Mouse (Mus musculus) stomach, embryonic 16.5 days (tissue): ENCODE data around the gene Tns4. TPM values are rescaled to one million over a fixed set of nuclear protein-coding genes. Genes with fewer than 3 reads are reported as not detected.
A peak's percentile ranks its signal among the peaks of the same experiment; 100 is the strongest.

Source experiments
- ATAC-seq: fragments of 200-750 bp; cut with Nextera tagmentation; 2 replicates; pipeline ENCODE4 v1.8.0; 2017; ENCODE audit warnings: moderate number of reproducible peaks, moderate TSS enrichment; ENCODE audit not compliant: insufficient read depth, low FRiP score
- H3K27ac ChIP-seq: fragments of 300-500 bp; sonication (generic); 2 replicates; pipeline ENCODE4 v1.5.1; 2014; ENCODE audit warnings: low read length
- H3K27me3 ChIP-seq: fragments of 300-500 bp; sonication (generic); 2 replicates; pipeline ENCODE4 v1.6.1; 2014; ENCODE audit warnings: low read length, control low read depth, mixed read lengths; ENCODE audit not compliant: control insufficient read depth, insufficient read depth
- H3K36me3 ChIP-seq: fragments of 300-500 bp; sonication (generic); 2 replicates; pipeline ENCODE4 v1.6.1; 2014; ENCODE audit warnings: low read length; ENCODE audit not compliant: control insufficient read depth, insufficient read depth
- H3K4me1 ChIP-seq: fragments of 300-500 bp; sonication (generic); 2 replicates; pipeline ENCODE4 v1.6.1; 2014; ENCODE audit warnings: low read length, control low read depth, mixed read lengths; ENCODE audit not compliant: control insufficient read depth, insufficient read depth
- H3K4me2 ChIP-seq: fragments of 300-500 bp; sonication (generic); 2 replicates; pipeline ENCODE4 v1.6.1; 2014; ENCODE audit warnings: low read depth, low read length, mixed read lengths
- H3K4me3 ChIP-seq: fragments of 300-500 bp; sonication (generic); replicated peaks from 2 replicates; pipeline ENCODE4 v1.5.1; 2014; ENCODE audit warnings: mild to moderate bottlenecking, low read length
- H3K9ac ChIP-seq: fragments of 300-500 bp; sonication (generic); 2 replicates; pipeline ENCODE4 v1.6.1; 2014; ENCODE audit warnings: low read length
- H3K9me3 ChIP-seq: fragments of 300-500 bp; sonication (generic); replicated peaks from 2 replicates; pipeline ENCODE4 v1.6.1; 2016; ENCODE audit warnings: low read length, control low read depth; ENCODE audit not compliant: control insufficient read depth
- WGBS: fragments of 180-500 bp; shearing (Covaris S2); extraction: QIAGEN DNeasy Blood & Tissue Kit; methylation state at CpG from one replicate; pipeline ENCODE4 v1.1.7; 2014; 5-methylcytosine and 5-hydroxymethylcytosine counted together
- polyA plus RNA-seq: library from polyadenylated mRNA; unstranded; fragments of >200 nt; fragmentation: Nextera tagmentation; extraction: Ambion mirVana; gene quantifications from 2 replicates; pipeline ENCODE4 v1.2.1, GENCODE M21; 2015

Gene Tns4
- polyA plus RNA-seq, 1 experiment from 2014 or later: 1.8 TPM

DNA sequence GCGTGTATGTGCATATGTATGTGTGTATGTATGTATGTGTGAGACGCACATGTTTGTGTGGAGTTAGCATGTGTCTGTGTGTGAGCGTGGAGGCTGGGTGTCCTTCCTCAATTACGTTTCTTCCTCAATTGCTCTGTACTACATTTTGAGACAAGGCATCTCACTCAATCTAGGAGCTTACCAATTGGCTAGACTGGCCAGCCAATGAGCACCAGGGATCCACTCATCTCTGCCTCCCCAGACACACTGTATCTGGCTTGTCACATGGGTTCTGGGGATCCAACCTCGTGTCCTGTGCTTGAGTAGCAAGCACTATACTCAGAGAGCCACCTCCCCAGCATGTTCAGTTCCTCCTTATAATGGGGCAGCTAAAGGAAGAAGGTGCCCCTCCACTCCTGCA is 20.7 kb downstream of the Tns4 start:
- Histone ChIP-seq H3K4me1 (peaks cover 16% of the 10 kb centered on the region), H3K36me3 (no peaks in the 10 kb centered on the region), H3K4me3 (no peak overlapping the region), H3K9me3 (no peaks in the 10 kb centered on the region), H3K4me2 (no peak overlapping the region), H3K9ac (no peak overlapping the region), H3K27me3 (no peaks in the 10 kb centered on the region), H3K27ac (no peak overlapping the region)
- no peak for ATAC-seq
- WGBS: 77% methylated on average over 5 of the region's 5 CpGs

DNA sequence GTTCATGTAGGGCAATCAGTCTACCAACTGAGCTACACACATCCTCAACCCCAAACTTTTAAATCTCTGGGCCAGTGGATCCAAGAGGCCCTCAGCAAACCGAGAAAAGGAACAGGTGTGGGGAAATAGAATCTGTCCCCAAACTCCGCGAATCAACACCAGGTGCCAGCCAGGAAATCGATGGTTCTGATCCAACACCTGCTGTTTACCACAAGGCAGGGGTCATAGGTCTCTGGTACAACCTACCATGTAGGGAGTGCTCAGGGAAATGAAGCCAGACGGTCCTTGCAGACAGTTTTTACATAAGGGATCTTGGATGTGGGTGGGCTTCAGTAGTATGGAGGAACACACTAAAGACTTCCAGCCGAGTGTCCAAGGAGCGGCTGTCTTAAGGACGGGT is 21.5 kb downstream of the Tns4 start:
- ATAC-seq: no peak
- no peak overlapping the region for H3K4me3 ChIP-seq
- peaks cover 16% of the 10 kb centered on the region for H3K4me1 ChIP-seq
- 89% methylated on average over 8 of the region's 8 CpGs for WGBS
- no peaks in the 10 kb centered on the region for H3K9me3 ChIP-seq
- H3K4me2 ChIP-seq: no peak overlapping the region
- H3K36me3 ChIP-seq: no peaks in the 10 kb centered on the region
- no peak overlapping the region for H3K9ac ChIP-seq
- no peak overlapping the region for H3K27ac ChIP-seq
- no peaks in the 10 kb centered on the region for H3K27me3 ChIP-seq

DNA sequence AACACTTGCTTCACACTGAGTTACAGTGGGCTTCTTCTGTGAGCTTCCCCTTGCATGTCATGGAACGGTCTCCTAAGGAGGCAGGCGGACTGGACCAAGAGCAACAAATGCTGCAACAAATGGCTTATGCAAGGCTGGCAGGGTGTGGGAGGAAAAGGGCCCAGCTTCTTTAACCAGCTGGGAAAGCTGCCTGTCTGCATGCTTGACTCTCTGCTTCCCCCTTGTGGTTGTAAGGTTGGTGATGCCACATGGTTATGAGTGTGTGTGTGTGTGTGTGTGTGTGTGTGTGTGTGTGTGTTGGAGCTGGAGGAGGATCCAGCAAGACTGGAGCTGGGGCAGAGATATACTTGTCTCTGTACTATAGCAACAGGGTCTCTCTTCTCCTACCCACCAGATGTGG is 23.1 kb downstream of the Tns4 start:
- H3K27ac ChIP-seq: peak overlapping the region; percentile 39

DNA sequence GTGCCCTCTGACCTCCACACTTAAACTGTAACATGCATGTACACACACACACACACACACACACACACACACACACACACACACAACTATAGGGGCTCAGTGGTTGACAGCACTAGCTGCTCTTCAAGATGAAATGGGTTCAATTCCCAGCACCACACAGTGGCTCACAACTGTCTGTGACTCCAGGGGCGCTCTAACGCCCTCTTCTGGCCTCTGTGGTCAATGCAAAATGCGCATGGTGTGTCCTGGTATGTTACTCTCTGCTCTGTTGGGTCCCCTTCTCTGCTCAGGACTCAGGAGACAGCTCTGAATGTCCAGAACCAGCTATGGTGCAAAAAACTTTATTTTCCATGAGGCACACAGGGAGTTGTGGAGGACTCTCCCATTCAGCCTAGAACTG is 23.8 kb downstream of the Tns4 start:
- no peak overlapping the region for H3K4me3 ChIP-seq
- no peaks in the 10 kb centered on the region for H3K36me3 ChIP-seq
- H3K4me2 ChIP-seq: no peak overlapping the region
- no peaks in the 10 kb centered on the region for H3K27me3 ChIP-seq
- 73% methylated on average over 3 of the region's 3 CpGs for WGBS
- peak overlapping the region; percentile 39; the same call in 1 of the 2 replicates for H3K27ac ChIP-seq
- ATAC-seq: no peak
- H3K9me3 ChIP-seq: no peaks in the 10 kb centered on the region
- peaks cover 7% of the 10 kb centered on the region for H3K4me1 ChIP-seq
- no peak overlapping the region for H3K9ac ChIP-seq

More for the DNA sequence above, 23.1 kb downstream of the Tns4 start:
- 15% methylated on average over 2 of the region's 2 CpGs for WGBS
- no peaks in the 10 kb centered on the region for H3K27me3 ChIP-seq
- H3K36me3 ChIP-seq: no peaks in the 10 kb centered on the region
- H3K9ac ChIP-seq: no peak overlapping the region
- no peak overlapping the region for H3K4me3 ChIP-seq
- H3K9me3 ChIP-seq: no peaks in the 10 kb centered on the region
- H3K4me1 ChIP-seq: peaks cover 5% of the 10 kb centered on the region
- peak; percentile 59 for ATAC-seq
- H3K4me2 ChIP-seq: no peak overlapping the region

DNA sequence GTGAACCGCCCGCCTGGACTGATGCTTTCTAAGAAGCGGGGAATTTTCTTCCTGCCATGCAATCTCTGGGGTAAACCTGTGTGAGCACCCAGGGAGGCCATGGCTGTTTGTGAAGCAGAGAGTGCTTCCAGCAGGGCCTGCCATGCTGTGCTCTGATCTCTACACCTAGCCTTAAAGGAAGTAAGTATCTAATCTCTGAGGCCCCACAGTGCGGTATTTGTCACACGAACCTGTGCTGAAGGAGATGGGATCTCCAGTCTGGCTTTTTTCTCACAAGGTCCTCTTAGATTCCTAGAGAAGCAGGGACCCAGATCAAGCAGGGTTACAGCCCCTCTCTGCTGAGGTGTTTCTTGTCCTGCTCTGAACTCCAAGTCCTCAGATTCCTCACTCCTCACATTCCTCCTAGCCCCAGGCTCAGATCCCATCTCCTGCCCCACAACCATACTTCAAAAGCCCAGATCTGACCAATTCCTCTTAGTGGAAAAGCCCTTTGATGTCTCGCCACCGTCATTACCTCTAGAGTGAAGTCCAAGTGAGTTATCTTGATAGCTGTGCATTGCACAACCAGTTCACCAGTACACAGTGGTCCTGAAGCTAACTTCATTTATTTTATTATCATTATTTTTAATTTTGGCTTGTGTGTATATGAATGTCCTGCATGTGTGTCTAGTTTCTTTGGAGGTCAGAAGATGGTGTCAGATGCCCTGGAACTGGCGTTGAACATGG is 25.5 kb downstream of the Tns4 start:
- no peaks in the 10 kb centered on the region for H3K27me3 ChIP-seq
- H3K9ac ChIP-seq: 0 out of 2 replicates have a peak overlapping the region, but pooled peaks have one; percentile 27
- no peaks in the 10 kb centered on the region for H3K36me3 ChIP-seq
- no peak overlapping the region for H3K27ac ChIP-seq
- 0 out of 2 replicates have a peak, but pooled peaks cover 4% of the 10 kb centered on the region for H3K9me3 ChIP-seq
- no peak for ATAC-seq
- no peak overlapping the region for H3K4me2 ChIP-seq
- peaks cover 10% of the 10 kb centered on the region for H3K4me1 ChIP-seq
- no peak overlapping the region for H3K4me3 ChIP-seq
- 52% methylated on average over 8 of the region's 8 CpGs for WGBS

DNA sequence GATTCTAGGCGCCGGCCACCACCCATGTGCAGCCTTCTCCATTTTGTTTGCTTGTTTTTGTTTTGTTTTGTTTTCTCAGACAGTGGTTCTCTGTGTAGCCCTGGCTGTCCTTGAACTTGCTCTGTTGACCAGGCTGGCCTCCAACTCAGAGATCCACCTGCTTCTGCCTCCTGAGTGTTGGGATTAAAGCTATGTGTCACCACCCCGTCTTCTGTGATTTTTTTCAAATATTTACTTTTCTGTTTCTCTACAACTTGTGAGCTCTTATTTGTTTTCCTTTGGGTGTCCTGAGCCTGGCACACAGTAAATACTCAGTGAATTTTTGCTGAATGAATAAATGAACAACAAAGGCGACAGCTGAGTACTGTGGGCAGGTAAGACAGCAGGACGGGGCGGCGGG is 26.4 kb downstream of the Tns4 start:
- no peak overlapping the region for H3K4me2 ChIP-seq
- 0 out of 2 replicates have a peak, but pooled peaks cover 4% of the 10 kb centered on the region for H3K9me3 ChIP-seq
- 78% methylated on average over 7 of the region's 7 CpGs for WGBS
- no peaks in the 10 kb centered on the region for H3K27me3 ChIP-seq
- no peak overlapping the region for H3K27ac ChIP-seq
- no peak overlapping the region for H3K9ac ChIP-seq
- H3K4me3 ChIP-seq: no peak overlapping the region
- H3K4me1 ChIP-seq: peaks cover 10% of the 10 kb centered on the region
- no peak for ATAC-seq
- H3K36me3 ChIP-seq: no peaks in the 10 kb centered on the region

DNA sequence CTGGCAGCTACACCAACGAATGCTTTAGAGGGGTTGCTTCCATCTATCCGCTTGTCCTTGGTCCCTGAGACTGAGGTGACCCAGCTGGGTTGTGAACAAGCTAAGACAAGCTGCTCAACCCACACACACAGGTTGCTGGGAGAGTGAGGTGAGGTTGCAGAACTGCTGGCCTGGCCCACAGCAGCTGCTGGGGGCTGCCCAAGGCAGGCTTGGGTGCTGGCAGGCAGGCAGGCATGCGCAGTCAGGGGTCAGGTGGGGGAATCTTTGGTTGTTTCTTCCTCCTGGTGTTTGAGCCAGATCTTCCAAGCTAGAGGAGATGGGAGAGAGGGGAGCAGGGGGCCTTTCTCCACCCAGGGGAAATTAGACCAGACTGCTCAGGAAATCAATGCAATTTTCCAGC is 28.7 kb downstream of the Tns4 start:
- Histone ChIP-seq H3K4me1 (peaks cover 7% of the 10 kb centered on the region; the same call in 1 of the 2 replicates), H3K27me3 (no peaks in the 10 kb centered on the region), H3K4me3 (no peak overlapping the region), H3K9ac (no peak overlapping the region), H3K36me3 (no peaks in the 10 kb centered on the region), H3K4me2 (no peak overlapping the region), H3K9me3 (0 out of 2 replicates have a peak, but pooled peaks cover 4% of the 10 kb centered on the region), H3K27ac (peak overlapping the region; percentile 60)
- 61% methylated on average over 3 of the region's 3 CpGs for WGBS
- no peak for ATAC-seq

DNA sequence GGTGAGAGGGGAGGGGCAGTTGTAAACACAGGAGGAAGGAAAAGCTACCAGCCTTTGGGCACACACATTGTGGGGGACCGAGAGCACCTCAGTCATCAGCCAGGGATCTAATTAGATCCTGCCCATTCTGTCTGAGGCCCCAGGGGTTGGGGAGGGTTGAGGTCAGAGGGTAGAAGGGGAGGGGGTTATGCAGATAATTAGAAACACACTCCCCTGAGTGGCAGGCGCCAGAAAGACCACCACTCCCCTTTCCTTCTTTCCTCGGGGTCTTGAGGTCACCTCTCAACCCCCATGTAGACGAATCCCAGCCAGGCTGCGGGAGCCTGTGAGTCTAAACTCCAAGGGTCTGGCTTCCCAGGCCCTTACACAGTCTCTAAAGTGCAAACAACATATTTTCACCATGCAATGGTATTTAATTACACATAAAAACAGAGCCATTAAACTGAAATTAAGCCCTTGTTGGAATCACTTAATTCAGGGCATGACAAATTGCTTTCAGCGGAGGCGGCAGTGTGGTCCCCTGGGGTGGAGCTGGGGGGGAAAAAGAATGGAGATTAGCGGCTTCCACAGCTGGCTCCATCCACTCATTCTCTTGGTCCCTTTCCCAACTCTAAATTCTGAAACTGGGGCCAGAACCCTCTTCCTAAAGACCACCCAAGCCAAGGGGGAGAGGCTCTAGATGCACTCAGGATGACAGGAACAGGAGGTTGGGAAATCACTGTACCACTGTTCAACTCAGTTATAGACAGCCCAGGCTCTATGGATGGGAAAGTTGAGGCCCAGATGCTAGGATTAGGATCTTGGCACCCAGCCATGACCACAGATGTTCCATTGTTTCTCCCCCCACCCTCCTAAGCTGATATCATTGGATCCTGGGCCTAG is 33.3 kb downstream of the Tns4 start:
- peak; percentile 75 for ATAC-seq
- no peak overlapping the region for H3K9ac ChIP-seq
- no peak overlapping the region for H3K4me3 ChIP-seq
- H3K4me1 ChIP-seq: peaks cover 10% of the 10 kb centered on the region; the same call in 1 of the 2 replicates
- H3K36me3 ChIP-seq: 0 out of 2 replicates have a peak, but pooled peaks cover 10% of the 10 kb centered on the region
- peak overlapping the region; percentile 82 for H3K27ac ChIP-seq
- H3K9me3 ChIP-seq: 0 out of 2 replicates have a peak, but pooled peaks cover 4% of the 10 kb centered on the region
- H3K4me2 ChIP-seq: no peak overlapping the region
- 18% methylated on average over 8 of the region's 8 CpGs for WGBS
- no peaks in the 10 kb centered on the region for H3K27me3 ChIP-seq

DNA sequence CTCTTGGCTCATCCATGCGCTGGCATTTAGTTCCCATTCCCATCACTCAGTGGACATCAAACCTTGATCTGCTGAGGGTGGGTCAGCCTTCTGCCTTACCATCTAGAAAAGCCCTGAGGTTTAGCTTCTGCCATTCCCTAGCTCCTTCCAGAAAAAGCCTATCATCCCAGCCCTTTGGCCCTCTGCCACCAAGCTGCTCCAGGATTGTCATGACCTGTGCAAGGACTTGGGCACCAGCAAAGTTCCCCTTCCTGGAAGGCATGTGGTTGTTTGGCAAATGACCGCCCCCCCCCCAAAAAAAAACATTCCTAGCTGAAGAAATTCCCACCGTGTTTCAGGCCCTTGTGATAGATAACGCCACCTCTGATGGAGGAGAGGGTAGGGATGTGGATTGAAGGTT is 34.0 kb downstream of the Tns4 start:
- H3K27ac ChIP-seq: peak overlapping the region; percentile 82
- H3K4me2 ChIP-seq: no peak overlapping the region
- no peak overlapping the region for H3K9ac ChIP-seq
- 44% methylated on average over 4 of the region's 4 CpGs for WGBS
- no peak for ATAC-seq
- H3K4me3 ChIP-seq: no peak overlapping the region
- 0 out of 2 replicates have a peak, but pooled peaks cover 10% of the 10 kb centered on the region for H3K36me3 ChIP-seq
- peaks cover 6% of the 10 kb centered on the region; the same call in 1 of the 2 replicates for H3K4me1 ChIP-seq
- H3K27me3 ChIP-seq: no peaks in the 10 kb centered on the region
- 0 out of 2 replicates have a peak, but pooled peaks cover 4% of the 10 kb centered on the region for H3K9me3 ChIP-seq
